Mouse (Mus musculus) olfactory bulb, adult 2 months (tissue): ENCODE data around the gene 4930558K02Rik.

Experiments used
- CTCF ChIP-seq: fragments of 200-500 bp; IDR thresholded peaks from 2 replicates; pipeline ENCODE4 v1.5.1; 2012; ENCODE audit warnings: low read depth, mild to moderate bottlenecking, low read length, moderate library complexity; ENCODE audit not compliant: insufficient read depth
- POLR2A ChIP-seq: fragments of 200-500 bp; IDR thresholded peaks from 2 replicates; pipeline ENCODE4 v1.6.1; 2012; ENCODE audit warnings: mild to moderate bottlenecking, low read depth, low read length, moderate library complexity; ENCODE audit not compliant: insufficient read depth

DNA sequence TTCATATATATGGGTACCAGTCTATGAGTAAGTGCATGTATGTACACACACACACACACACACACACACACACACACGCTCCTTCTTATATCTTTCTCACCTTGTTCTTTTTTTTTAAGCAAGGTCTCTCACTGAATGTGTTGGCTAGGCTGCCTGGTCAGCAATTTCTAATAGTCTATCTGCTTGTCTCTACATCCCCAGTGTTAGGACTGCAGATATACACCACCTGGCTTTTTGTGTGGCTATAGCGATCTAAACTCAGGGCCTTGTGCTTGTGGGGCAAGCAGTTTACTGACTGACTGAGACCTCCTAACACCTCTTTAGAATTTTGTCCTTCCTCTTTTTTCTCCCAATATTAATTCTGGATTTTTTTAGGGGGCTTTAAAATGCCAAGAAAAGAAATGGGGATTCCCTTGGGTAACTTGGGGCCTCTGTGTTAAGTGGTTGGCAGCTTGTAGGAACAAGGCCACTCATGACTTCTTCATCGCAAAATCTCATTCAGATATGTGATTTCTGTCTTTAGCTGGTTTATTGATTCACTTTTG lies 61.4 kb downstream of the 4930558K02Rik start:
- TF ChIP-seq CTCF, result no peak
- TF ChIP-seq POLR2A, result no peak
